Mouse (Mus musculus) layer of hippocampus, postnatal 14 days (tissue): Measurements from ENCODE around the gene Fchsd2. TPM values are rescaled to one million over a fixed set of nuclear protein-coding genes. Genes with fewer than 3 reads are reported as not detected.

Source experiments
- total RNA-seq, 2 experiments: library from RNA; stranded (reverse); gene quantifications; 2 replicates each; pipeline ENCODE4 v1.2.3; 2021

The Fchsd2 gene
- total RNA-seq, 2 experiments from 2014 or later = 50.1 to 56.6 TPM

Other genes with a start within 250 kb of the Fchsd2 start
- 10 to 100 TPM; 10.5 to 14.3 TPM for gene Relt, start 229.4 kb upstream of the Fchsd2 start, total RNA-seq
- 100 to 1,000 TPM; 113 to 117 TPM for gene Arhgef17, start 160.8 kb upstream of the Fchsd2 start, total RNA-seq
- gene P2ry6, start 118.2 kb upstream of the Fchsd2 start, total RNA-seq = 1 to 10 TPM; 3.0 to 6.0 TPM
- gene P2ry2, start 80.0 kb upstream of the Fchsd2 start, total RNA-seq = 1 to 10 TPM; 1.4 to 2.2 TPM
- 10 to 100 TPM; 37.0 to 40.1 TPM for gene Atg16l2, start 209.4 kb downstream of the Fchsd2 start, total RNA-seq
- 10 to 100 TPM; 14.2 to 18.3 TPM for gene Stard10, start 224.2 kb downstream of the Fchsd2 start, total RNA-seq